Mouse (Mus musculus): ENCODE data around the gene Sipa1l2. TPM values are rescaled to one million over a fixed set of nuclear protein-coding genes. Genes with fewer than 3 reads are reported as not detected.

Gene Sipa1l2
- polyA plus RNA-seq, 1 experiment from 2014 or later, result 7.2 TPM

GRCm38 (mm10) chr8:125434151-125434550 lies 135.5 kb downstream of the Sipa1l2 start:
- Histone ChIP-seq H3K4me3 (ENCODE audit: low read depth, low read length) (no peak overlapping the region), H3K9me3 (ENCODE audit: control insufficient read depth, low read length) (no peaks in the 10 kb centered on the region), H3K27ac (ENCODE audit: low read depth) (no peak overlapping the region), H3K36me3 (ENCODE audit: control insufficient read depth, insufficient read depth, low read length) (peaks cover 11% of the 10 kb centered on the region; the same call in 1 of the 2 replicates), H3K9ac (ENCODE audit: low read length) (no peak overlapping the region), H3K4me2 (ENCODE audit: low read length) (no peak overlapping the region), H3K27me3 (replicated peaks; ENCODE audit: control insufficient read depth, insufficient read depth, low read length) (no peaks in the 10 kb centered on the region), H3K4me1 (replicated peaks; ENCODE audit: control insufficient read depth, insufficient read depth, low read length) (0 out of 2 replicates have a peak, but pooled peaks cover 7% of the 10 kb centered on the region)
- no peak for DNase-seq (ENCODE audit: low spot score)
- WGBS, result 47% methylated on average over 8 of the region's 8 CpGs
- ATAC-seq (replicated peaks; ENCODE audit: low FRiP score, low TSS enrichment, low read depth), result no peak

- no peak overlapping the region for H3K4me2 ChIP-seq (ENCODE audit: low read length)
- 0 out of 2 replicates have a peak, but pooled peaks cover 7% of the 10 kb centered on the region for H3K4me1 ChIP-seq (replicated peaks; ENCODE audit: control insufficient read depth, insufficient read depth, low read length)
- H3K27ac ChIP-seq (ENCODE audit: low read depth), result no peak overlapping the region
- no peaks in the 10 kb centered on the region for H3K27me3 ChIP-seq (replicated peaks; ENCODE audit: control insufficient read depth, insufficient read depth, low read length)
- ATAC-seq (replicated peaks; ENCODE audit: low FRiP score, low TSS enrichment, low read depth) (peak; percentile 78; the same call in 1 of the 2 replicates), DNase-seq (ENCODE audit: low spot score) (no peak)
- no peak overlapping the region for H3K9ac ChIP-seq (ENCODE audit: low read length)
- no peaks in the 10 kb centered on the region for H3K9me3 ChIP-seq (ENCODE audit: control insufficient read depth, low read length)
- H3K4me3 ChIP-seq (ENCODE audit: low read depth, low read length), result no peak overlapping the region
- 43% methylated on average over 3 of the region's 3 CpGs for WGBS
- 0 out of 2 replicates have a peak, but pooled peaks cover 6% of the 10 kb centered on the region for H3K36me3 ChIP-seq (ENCODE audit: control insufficient read depth, insufficient read depth, low read length)
Observed at GRCm38 (mm10) chr8:125431321-125431720, 138.3 kb downstream of the Sipa1l2 start.

GRCm38 (mm10) chr8:125430796-125431195 lies 138.8 kb downstream of the Sipa1l2 start:
- Histone ChIP-seq H3K9ac (ENCODE audit: low read length) (no peak overlapping the region), H3K4me3 (ENCODE audit: low read depth, low read length) (no peak overlapping the region), H3K27ac (ENCODE audit: low read depth) (no peak overlapping the region), H3K27me3 (replicated peaks; ENCODE audit: control insufficient read depth, insufficient read depth, low read length) (no peaks in the 10 kb centered on the region), H3K9me3 (ENCODE audit: control insufficient read depth, low read length) (no peaks in the 10 kb centered on the region), H3K4me1 (replicated peaks; ENCODE audit: control insufficient read depth, insufficient read depth, low read length) (0 out of 2 replicates have a peak, but pooled peaks cover 7% of the 10 kb centered on the region), H3K36me3 (ENCODE audit: control insufficient read depth, insufficient read depth, low read length) (0 out of 2 replicates have a peak, but pooled peaks cover 6% of the 10 kb centered on the region), H3K4me2 (ENCODE audit: low read length) (no peak overlapping the region)
- WGBS, result 91% methylated on average over 5 of the region's 5 CpGs
- ATAC-seq (replicated peaks; ENCODE audit: low FRiP score, low TSS enrichment, low read depth) (no peak), DNase-seq (ENCODE audit: low spot score) (no peak)

- Histone ChIP-seq H3K36me3 (ENCODE audit: control insufficient read depth, insufficient read depth, low read length) (0 out of 2 replicates have a peak, but pooled peaks cover 6% of the 10 kb centered on the region), H3K27me3 (replicated peaks; ENCODE audit: control insufficient read depth, insufficient read depth, low read length) (no peaks in the 10 kb centered on the region), H3K4me3 (ENCODE audit: low read depth, low read length) (no peak overlapping the region), H3K9ac (ENCODE audit: low read length) (no peak overlapping the region), H3K4me1 (replicated peaks; ENCODE audit: control insufficient read depth, insufficient read depth, low read length) (no peaks in the 10 kb centered on the region), H3K27ac (ENCODE audit: low read depth) (no peak overlapping the region), H3K4me2 (ENCODE audit: low read length) (no peak overlapping the region), H3K9me3 (ENCODE audit: control insufficient read depth, low read length) (no peaks in the 10 kb centered on the region)
- ATAC-seq (replicated peaks; ENCODE audit: low FRiP score, low TSS enrichment, low read depth) (no peak), DNase-seq (ENCODE audit: low spot score) (no peak)
- 71% methylated on average over 8 of the region's 8 CpGs for WGBS
Observed at GRCm38 (mm10) chr8:125428979-125429690, 140.5 kb downstream of the Sipa1l2 start.

GRCm38 (mm10) chr8:125423861-125424260 lies 145.7 kb downstream of the Sipa1l2 start:
- WGBS, result 70% methylated on average over 10 of the region's 10 CpGs
- Histone ChIP-seq H3K27me3 (replicated peaks; ENCODE audit: control insufficient read depth, insufficient read depth, low read length) (no peaks in the 10 kb centered on the region), H3K27ac (ENCODE audit: low read depth) (no peak overlapping the region), H3K36me3 (ENCODE audit: control insufficient read depth, insufficient read depth, low read length) (peaks cover 4% of the 10 kb centered on the region), H3K9me3 (ENCODE audit: control insufficient read depth, low read length) (no peaks in the 10 kb centered on the region), H3K9ac (ENCODE audit: low read length) (no peak overlapping the region), H3K4me2 (ENCODE audit: low read length) (no peak overlapping the region), H3K4me1 (replicated peaks; ENCODE audit: control insufficient read depth, insufficient read depth, low read length) (no peaks in the 10 kb centered on the region), H3K4me3 (ENCODE audit: low read depth, low read length) (no peak overlapping the region)
- DNase-seq (ENCODE audit: low spot score) (no peak), ATAC-seq (replicated peaks; ENCODE audit: low FRiP score, low TSS enrichment, low read depth) (no peak)

GRCm38 (mm10) chr8:125419202-125419830 lies 150.3 kb downstream of the Sipa1l2 start:
- peaks cover 4% of the 10 kb centered on the region for H3K36me3 ChIP-seq (ENCODE audit: control insufficient read depth, insufficient read depth, low read length)
- no peaks in the 10 kb centered on the region for H3K4me1 ChIP-seq (replicated peaks; ENCODE audit: control insufficient read depth, insufficient read depth, low read length)
- no peaks in the 10 kb centered on the region for H3K9me3 ChIP-seq (ENCODE audit: control insufficient read depth, low read length)
- no peak for DNase-seq (ENCODE audit: low spot score)
- no peak overlapping the region for H3K27ac ChIP-seq (ENCODE audit: low read depth)
- H3K27me3 ChIP-seq (replicated peaks; ENCODE audit: control insufficient read depth, insufficient read depth, low read length), result no peaks in the 10 kb centered on the region
- no peak for ATAC-seq (replicated peaks; ENCODE audit: low FRiP score, low TSS enrichment, low read depth)
- no peak overlapping the region for H3K9ac ChIP-seq (ENCODE audit: low read length)
- no peak overlapping the region for H3K4me2 ChIP-seq (ENCODE audit: low read length)
- no peak overlapping the region for H3K4me3 ChIP-seq (ENCODE audit: low read depth, low read length)
- WGBS, result 83% methylated on average over 14 of the region's 14 CpGs

GRCm38 (mm10) chr8:125416146-125416545 lies 153.5 kb downstream of the Sipa1l2 start:
- Histone ChIP-seq H3K4me3 (ENCODE audit: low read depth, low read length) (no peak overlapping the region), H3K27me3 (replicated peaks; ENCODE audit: control insufficient read depth, insufficient read depth, low read length) (no peaks in the 10 kb centered on the region), H3K27ac (ENCODE audit: low read depth) (no peak overlapping the region), H3K4me2 (ENCODE audit: low read length) (no peak overlapping the region), H3K9ac (ENCODE audit: low read length) (no peak overlapping the region), H3K36me3 (ENCODE audit: control insufficient read depth, insufficient read depth, low read length) (no peaks in the 10 kb centered on the region; the same call in 1 of the 2 replicates), H3K9me3 (ENCODE audit: control insufficient read depth, low read length) (no peaks in the 10 kb centered on the region), H3K4me1 (replicated peaks; ENCODE audit: control insufficient read depth, insufficient read depth, low read length) (0 out of 2 replicates have a peak, but pooled peaks cover 2% of the 10 kb centered on the region)
- WGBS, result 78% methylated on average over 6 of the region's 6 CpGs
- ATAC-seq (replicated peaks; ENCODE audit: low FRiP score, low TSS enrichment, low read depth) (no peak), DNase-seq (ENCODE audit: low spot score) (no peak)

GRCm38 (mm10) chr8:125414651-125415050 lies 155.0 kb downstream of the Sipa1l2 start:
- Histone ChIP-seq H3K27ac (ENCODE audit: low read depth) (no peak overlapping the region), H3K36me3 (ENCODE audit: control insufficient read depth, insufficient read depth, low read length) (no peaks in the 10 kb centered on the region; the same call in 1 of the 2 replicates), H3K9me3 (ENCODE audit: control insufficient read depth, low read length) (no peaks in the 10 kb centered on the region), H3K4me3 (ENCODE audit: low read depth, low read length) (no peak overlapping the region), H3K9ac (ENCODE audit: low read length) (no peak overlapping the region), H3K4me2 (ENCODE audit: low read length) (no peak overlapping the region), H3K27me3 (replicated peaks; ENCODE audit: control insufficient read depth, insufficient read depth, low read length) (no peaks in the 10 kb centered on the region), H3K4me1 (replicated peaks; ENCODE audit: control insufficient read depth, insufficient read depth, low read length) (0 out of 2 replicates have a peak, but pooled peaks cover 2% of the 10 kb centered on the region)
- DNase-seq (ENCODE audit: low spot score), result no peak
- 77% methylated on average over 8 of the region's 8 CpGs for WGBS
- ATAC-seq (replicated peaks; ENCODE audit: low FRiP score, low TSS enrichment, low read depth), result no peak
